Mouse (Mus musculus) intestine, embryonic 15.5 days (tissue): ENCODE measurements at regions not wholly inside any gene's neighbourhood (a gene's known extent, or its start where the extent isn't known, plus 50 kb on each side); places are given as distances from the start of the nearest gene placed in this dataset.
A peak's percentile ranks its signal among the peaks of the same experiment; 100 is the strongest.

Experiments used
- ATAC-seq: fragments of 200-750 bp; cut with Nextera tagmentation; 2 replicates; pipeline ENCODE4 v1.8.0; 2017; ENCODE audit warnings: moderate TSS enrichment, moderate library complexity
- H3K27ac ChIP-seq: fragments of 300-500 bp; sonication (generic); 2 replicates; pipeline ENCODE4 v1.5.1; 2015; ENCODE audit warnings: mild to moderate bottlenecking, inconsistent platforms
- H3K27me3 ChIP-seq: fragments of 300-500 bp; sonication (generic); replicated peaks from 2 replicates; pipeline ENCODE4 v1.6.1; 2015; ENCODE audit warnings: inconsistent platforms
- H3K36me3 ChIP-seq: fragments of 300-500 bp; sonication (generic); 2 replicates; pipeline ENCODE4 v1.6.1; 2015; ENCODE audit warnings: inconsistent platforms
- H3K4me1 ChIP-seq: fragments of 300-500 bp; sonication (generic); replicated peaks from 2 replicates; pipeline ENCODE4 v1.6.1; 2015; ENCODE audit warnings: inconsistent platforms
- H3K4me2 ChIP-seq: fragments of 300-500 bp; sonication (generic); replicated peaks from 2 replicates; pipeline ENCODE4 v1.6.1; 2015; ENCODE audit warnings: mild to moderate bottlenecking, inconsistent platforms
- H3K4me3 ChIP-seq: fragments of 300-500 bp; sonication (generic); replicated peaks from 2 replicates; pipeline ENCODE4 v1.5.1; 2015; ENCODE audit warnings: inconsistent platforms
- H3K9ac ChIP-seq: fragments of 300-500 bp; sonication (generic); 2 replicates; pipeline ENCODE4 v1.6.1; 2015; ENCODE audit warnings: inconsistent platforms
- H3K9me3 ChIP-seq: fragments of 300-500 bp; sonication (generic); 2 replicates; pipeline ENCODE4 v1.6.1; 2016; ENCODE audit warnings: inconsistent platforms
- WGBS: fragments of 180-500 bp; shearing (Covaris S2); methylation state at CpG from one replicate; pipeline ENCODE4 v1.1.7; 2015; 5-methylcytosine and 5-hydroxymethylcytosine counted together

DNA sequence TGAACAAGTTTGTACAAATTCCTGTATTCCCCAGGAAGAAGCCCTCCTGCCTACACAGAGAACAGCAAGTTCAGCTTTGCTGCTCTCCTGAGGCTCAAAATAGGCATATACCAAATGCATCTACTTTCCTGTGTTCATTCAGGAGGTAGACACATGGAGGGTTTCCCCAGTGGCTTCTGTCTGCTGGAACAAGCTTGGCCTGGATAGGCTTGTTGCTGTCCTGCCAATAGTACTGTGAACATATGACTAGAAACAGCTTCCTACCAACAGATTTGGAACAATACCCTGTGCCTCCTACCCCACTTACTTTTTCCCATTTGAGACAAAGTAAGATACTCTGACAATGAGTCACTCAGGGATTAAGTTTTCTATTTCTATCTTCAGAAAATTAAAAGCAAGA is 93.8 kb upstream of the Wdpcp start:
- H3K9me3 ChIP-seq = no peaks in the 10 kb centered on the region
- H3K27me3 ChIP-seq = no peaks in the 10 kb centered on the region
- no peak for ATAC-seq
- H3K4me1 ChIP-seq = no peaks in the 10 kb centered on the region
- H3K9ac ChIP-seq = no peak overlapping the region
- no peak overlapping the region for H3K4me2 ChIP-seq
- no peak overlapping the region for H3K27ac ChIP-seq
- no peaks in the 10 kb centered on the region for H3K36me3 ChIP-seq
- no peak overlapping the region for H3K4me3 ChIP-seq

DNA sequence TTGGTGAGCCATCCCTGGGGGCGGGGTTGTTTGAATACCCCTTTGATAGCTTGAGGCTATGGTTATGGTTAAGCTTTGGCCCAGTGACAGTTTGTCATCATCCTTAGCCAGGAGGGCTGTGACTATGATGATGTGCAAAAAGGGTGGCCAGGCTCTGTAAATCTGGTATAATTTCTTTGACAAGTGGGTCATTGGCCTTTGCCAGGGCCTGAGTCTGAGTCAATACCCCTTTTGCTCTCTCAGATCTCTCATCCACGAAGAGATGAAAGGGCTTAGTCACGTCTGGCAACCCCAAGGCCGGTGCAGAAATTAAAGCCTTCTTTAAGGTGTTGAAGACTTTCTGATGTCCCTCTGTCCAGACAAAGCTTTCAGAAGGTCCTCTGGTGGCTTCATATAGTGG is 99.7 kb upstream of the Ugp2 start:
- Histone ChIP-seq H3K9ac (no peak overlapping the region), H3K4me1 (no peaks in the 10 kb centered on the region), H3K9me3 (no peaks in the 10 kb centered on the region), H3K4me3 (no peak overlapping the region), H3K27ac (no peak overlapping the region), H3K4me2 (no peak overlapping the region), H3K27me3 (no peaks in the 10 kb centered on the region), H3K36me3 (no peaks in the 10 kb centered on the region)
- no peak for ATAC-seq
- 73% methylated on average over 4 of the region's 4 CpGs for WGBS

DNA sequence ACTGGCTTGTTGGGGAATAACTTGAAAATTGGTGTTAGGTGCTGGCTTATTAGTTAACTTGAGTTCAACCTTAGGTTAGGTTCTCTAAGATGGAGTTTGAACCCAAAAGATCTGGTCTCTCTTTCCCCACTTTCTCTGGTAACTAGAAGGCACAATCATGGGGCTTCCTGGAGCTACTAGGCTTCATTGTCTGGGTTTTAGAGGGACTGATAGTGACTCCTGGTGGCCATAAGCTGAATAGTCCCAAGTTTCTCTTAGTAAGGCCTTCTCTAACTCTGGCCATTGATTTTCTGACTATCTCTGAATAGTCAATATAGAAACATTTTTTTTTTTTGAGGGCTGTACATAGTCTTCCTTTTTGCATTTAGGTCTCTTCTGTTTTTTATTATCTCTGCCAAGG is 97.5 kb upstream of the Ugp2 start:
- Histone ChIP-seq H3K4me1 (no peaks in the 10 kb centered on the region), H3K9ac (no peak overlapping the region), H3K4me3 (no peak overlapping the region), H3K36me3 (no peaks in the 10 kb centered on the region), H3K27ac (no peak overlapping the region), H3K27me3 (no peaks in the 10 kb centered on the region), H3K9me3 (no peaks in the 10 kb centered on the region), H3K4me2 (no peak overlapping the region)
- no peak for ATAC-seq

DNA sequence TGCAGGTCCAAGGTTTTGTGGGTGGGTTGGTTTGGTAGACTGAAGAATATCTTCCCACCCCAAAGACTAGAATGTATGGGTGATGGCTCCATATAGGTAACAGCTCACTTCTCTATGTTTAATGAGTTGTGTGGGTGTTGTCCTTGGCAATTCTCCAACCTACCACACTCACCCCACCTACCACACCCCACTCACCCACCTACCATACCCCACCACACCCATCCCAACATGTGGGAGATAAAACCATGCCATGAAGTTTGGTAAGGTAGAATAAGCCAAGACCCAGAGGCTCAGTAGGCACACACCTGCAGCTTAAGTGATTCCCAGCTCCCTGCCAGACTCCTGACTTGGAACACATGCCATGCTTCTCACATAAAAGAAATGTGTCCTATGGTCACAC is 89.0 kb upstream of the Ugp2 start:
- Histone ChIP-seq H3K4me3 (no peak overlapping the region), H3K9ac (no peak overlapping the region), H3K27ac (no peak overlapping the region), H3K4me2 (no peak overlapping the region), H3K27me3 (no peaks in the 10 kb centered on the region), H3K4me1 (no peaks in the 10 kb centered on the region), H3K9me3 (no peaks in the 10 kb centered on the region), H3K36me3 (no peaks in the 10 kb centered on the region)
- no peak for ATAC-seq

DNA sequence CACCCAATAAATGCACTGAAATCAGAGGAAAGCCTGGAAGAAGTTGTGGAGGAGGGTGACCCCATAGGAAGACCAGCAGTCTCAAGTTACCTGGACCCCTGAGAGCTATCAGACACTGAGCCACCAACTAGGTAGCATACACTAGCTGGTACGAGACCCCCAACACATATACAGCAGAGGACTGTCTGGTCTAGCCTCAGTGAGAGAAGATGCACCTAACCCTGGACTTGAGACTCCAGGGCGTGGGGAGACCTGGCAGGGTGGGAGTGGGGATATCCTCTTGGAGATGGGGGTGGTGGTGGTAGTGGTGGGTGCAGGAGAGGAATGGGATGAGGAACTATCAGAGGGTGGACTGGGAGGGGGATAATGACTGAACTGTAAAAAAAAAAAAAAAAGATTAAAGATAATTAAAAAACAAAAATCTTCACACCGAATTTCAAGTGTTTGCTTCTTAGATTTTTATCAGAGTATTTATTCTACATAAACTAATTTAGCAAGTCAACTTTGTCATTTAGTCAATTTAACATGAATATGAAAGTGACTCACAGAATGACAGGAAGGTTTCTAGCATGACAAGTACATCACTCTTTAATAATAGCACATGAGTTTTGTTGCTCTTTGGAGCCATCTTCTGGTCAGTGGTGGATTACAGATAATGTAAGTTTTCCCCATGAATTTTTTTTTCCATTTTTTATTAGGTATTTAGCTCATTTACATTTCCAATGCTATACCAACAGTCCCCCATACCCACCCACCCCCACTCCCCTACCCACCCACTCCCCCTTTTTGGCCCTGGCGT is 82.5 kb upstream of the Ugp2 start:
- H3K9me3 ChIP-seq = no peaks in the 10 kb centered on the region
- 74% methylated on average over 3 of the region's 4 CpGs for WGBS

DNA sequence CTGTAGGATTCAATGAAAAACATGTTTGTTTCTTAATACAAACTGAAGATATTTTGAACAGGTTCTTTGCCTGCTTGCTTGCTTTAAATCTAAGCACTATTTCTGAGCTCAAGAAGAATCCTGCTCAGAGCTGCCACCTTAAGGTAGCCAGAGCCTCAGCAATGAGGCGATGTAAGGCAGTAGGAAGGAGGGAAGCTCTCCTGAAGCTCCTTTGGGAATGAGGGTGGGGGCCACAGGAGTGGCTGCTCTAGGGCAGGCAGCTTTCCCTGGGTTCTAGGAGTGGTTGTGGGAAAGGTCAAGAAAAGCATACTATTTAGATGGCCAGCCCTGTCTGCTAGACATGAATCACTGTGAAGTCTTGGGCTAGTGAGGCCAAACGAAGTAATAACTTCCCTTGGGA is 62.7 kb upstream of the Ugp2 start:
- H3K9me3 ChIP-seq = no peaks in the 10 kb centered on the region
- WGBS = 44% methylated on average over 2 of the region's 2 CpGs
- no peaks in the 10 kb centered on the region for H3K4me1 ChIP-seq
- 0 out of 2 replicates have a peak, but pooled peaks have one; percentile 56 for ATAC-seq
- no peak overlapping the region for H3K4me2 ChIP-seq
- H3K9ac ChIP-seq = no peak overlapping the region
- H3K27me3 ChIP-seq = no peaks in the 10 kb centered on the region
- no peak overlapping the region for H3K27ac ChIP-seq
- H3K4me3 ChIP-seq = no peak overlapping the region
- H3K36me3 ChIP-seq = no peaks in the 10 kb centered on the region

More for the DNA sequence above, 82.5 kb upstream of the Ugp2 start:
- no peak overlapping the region for H3K4me2 ChIP-seq
- no peaks in the 10 kb centered on the region for H3K4me1 ChIP-seq
- no peak for ATAC-seq
- no peak overlapping the region for H3K27ac ChIP-seq
- H3K4me3 ChIP-seq = no peak overlapping the region
- no peaks in the 10 kb centered on the region for H3K27me3 ChIP-seq
- no peak overlapping the region for H3K9ac ChIP-seq
- no peaks in the 10 kb centered on the region for H3K36me3 ChIP-seq

DNA sequence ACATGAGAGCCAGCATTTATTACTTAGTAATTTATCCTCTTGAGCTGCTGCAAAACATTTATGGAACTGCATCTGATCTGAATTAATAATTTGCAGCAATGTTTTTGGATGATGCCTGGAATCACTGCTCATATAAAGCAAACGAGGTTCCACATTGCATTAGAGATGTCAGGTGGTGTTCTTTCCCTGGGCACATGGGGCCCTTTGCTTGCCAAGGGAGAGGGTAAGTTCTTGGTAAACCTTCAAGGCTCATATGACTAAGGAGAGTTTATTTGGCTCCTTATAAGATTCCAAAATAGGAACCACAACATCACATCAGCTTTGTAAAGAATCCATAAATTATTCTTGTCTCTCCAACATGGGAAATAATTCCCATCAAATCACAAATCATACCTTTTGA is 59.0 kb upstream of the Ugp2 start:
- Histone ChIP-seq H3K4me2 (no peak overlapping the region), H3K27ac (no peak overlapping the region), H3K27me3 (no peaks in the 10 kb centered on the region), H3K9ac (no peak overlapping the region), H3K9me3 (no peaks in the 10 kb centered on the region), H3K4me3 (no peak overlapping the region), H3K36me3 (no peaks in the 10 kb centered on the region), H3K4me1 (0 out of 2 replicates have a peak, but pooled peaks cover 3% of the 10 kb centered on the region)
- WGBS = 51% methylated on average over 1 of the region's 1 CpGs
- no peak for ATAC-seq

DNA sequence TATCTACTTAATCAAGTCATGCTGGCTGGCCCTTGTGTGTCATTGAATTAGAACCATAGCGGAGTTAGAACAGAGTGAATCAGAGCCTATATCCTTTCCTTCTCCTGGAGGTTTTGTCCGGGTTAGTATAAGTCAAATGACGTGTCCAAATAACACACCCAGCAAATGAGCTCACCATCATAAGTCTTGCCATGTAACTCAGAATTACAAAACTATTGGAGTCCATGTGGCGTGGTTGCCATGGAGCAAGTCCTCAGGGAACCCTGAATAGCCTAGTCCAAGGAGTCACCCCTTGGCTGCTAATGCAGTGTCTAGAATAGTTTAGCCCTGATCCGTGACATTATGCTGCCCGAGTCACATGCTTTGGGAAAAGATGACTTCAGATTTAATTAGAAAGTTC is 57.7 kb upstream of the Ugp2 start:
- no peak overlapping the region for H3K4me3 ChIP-seq
- H3K4me1 ChIP-seq = 0 out of 2 replicates have a peak, but pooled peaks cover 3% of the 10 kb centered on the region
- H3K9me3 ChIP-seq = no peaks in the 10 kb centered on the region
- no peak overlapping the region for H3K27ac ChIP-seq
- H3K36me3 ChIP-seq = no peaks in the 10 kb centered on the region
- no peak overlapping the region for H3K9ac ChIP-seq
- H3K4me2 ChIP-seq = no peak overlapping the region
- WGBS = 87% methylated on average over 6 of the region's 6 CpGs
- H3K27me3 ChIP-seq = no peaks in the 10 kb centered on the region
- ATAC-seq = no peak

DNA sequence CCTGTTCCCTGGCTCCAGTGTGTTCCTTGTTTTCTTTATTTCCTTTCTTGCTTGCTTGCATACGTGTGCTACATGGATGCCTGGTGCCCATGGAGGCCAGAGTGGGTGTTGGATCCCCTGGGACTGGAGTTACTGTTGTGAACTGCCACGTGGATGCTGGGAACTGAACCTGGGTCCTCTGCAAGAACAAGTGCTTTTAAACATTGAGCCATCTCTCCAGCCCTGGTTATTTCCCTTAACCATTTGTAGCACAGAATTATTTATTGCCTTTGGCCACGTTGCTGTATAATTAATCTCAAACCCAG is 57.0 kb upstream of the Ugp2 start:
- no peaks in the 10 kb centered on the region for H3K9me3 ChIP-seq
- no peaks in the 10 kb centered on the region for H3K36me3 ChIP-seq
- no peaks in the 10 kb centered on the region for H3K27me3 ChIP-seq
- ATAC-seq = no peak
- no peak overlapping the region for H3K4me2 ChIP-seq
- 0 out of 2 replicates have a peak overlapping the region, but pooled peaks have one; percentile 1 for H3K27ac ChIP-seq
- no peak overlapping the region for H3K4me3 ChIP-seq
- 0 out of 2 replicates have a peak, but pooled peaks cover 3% of the 10 kb centered on the region for H3K4me1 ChIP-seq
- WGBS = 41% methylated on average over 3 of the region's 3 CpGs
- no peak overlapping the region for H3K9ac ChIP-seq

DNA sequence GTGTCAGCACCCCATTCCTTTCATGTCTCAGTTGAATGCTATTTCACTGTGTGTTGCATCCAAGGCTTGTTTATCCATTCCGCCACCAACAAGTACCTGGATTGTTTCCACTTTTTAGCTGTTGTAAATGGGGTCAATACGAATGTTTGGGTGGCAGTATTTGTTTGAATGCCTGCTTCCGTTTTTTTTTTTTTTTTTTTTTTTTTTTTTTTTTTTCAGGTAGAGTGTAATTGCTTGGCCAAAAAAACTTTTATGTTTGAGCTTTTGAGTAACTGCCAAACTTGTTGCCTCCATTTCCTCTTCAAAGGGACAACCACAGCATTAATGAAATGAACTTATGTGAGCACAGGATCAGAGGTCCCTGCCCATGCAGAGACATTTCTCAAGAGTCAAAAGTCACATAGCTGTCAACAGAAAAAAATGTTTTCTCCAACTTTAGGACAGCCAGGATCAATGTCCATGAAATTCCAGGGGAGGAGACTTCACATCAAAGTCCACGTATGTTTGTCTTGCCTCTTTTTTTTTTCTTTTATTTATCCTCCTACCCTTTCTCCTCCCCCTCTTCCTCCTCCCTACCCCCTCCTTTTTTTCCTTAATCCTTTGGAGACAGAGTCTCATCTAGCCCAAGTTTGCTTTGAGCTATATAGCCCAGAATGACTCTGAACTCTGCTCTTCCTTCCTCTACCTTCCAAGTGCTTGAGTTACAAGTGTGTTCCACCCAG is 56.5 kb upstream of the Ugp2 start:
- no peak overlapping the region for H3K4me3 ChIP-seq
- H3K36me3 ChIP-seq = no peaks in the 10 kb centered on the region
- H3K4me2 ChIP-seq = no peak overlapping the region
- no peaks in the 10 kb centered on the region for H3K27me3 ChIP-seq
- 0 out of 2 replicates have a peak, but pooled peaks cover 3% of the 10 kb centered on the region for H3K4me1 ChIP-seq
- H3K9me3 ChIP-seq = no peaks in the 10 kb centered on the region
- 0 out of 2 replicates have a peak overlapping the region, but pooled peaks have one; percentile 1 for H3K27ac ChIP-seq
- no peak overlapping the region for H3K9ac ChIP-seq
- WGBS = 60% methylated on average over 4 of the region's 4 CpGs
- ATAC-seq = peak; percentile 85

DNA sequence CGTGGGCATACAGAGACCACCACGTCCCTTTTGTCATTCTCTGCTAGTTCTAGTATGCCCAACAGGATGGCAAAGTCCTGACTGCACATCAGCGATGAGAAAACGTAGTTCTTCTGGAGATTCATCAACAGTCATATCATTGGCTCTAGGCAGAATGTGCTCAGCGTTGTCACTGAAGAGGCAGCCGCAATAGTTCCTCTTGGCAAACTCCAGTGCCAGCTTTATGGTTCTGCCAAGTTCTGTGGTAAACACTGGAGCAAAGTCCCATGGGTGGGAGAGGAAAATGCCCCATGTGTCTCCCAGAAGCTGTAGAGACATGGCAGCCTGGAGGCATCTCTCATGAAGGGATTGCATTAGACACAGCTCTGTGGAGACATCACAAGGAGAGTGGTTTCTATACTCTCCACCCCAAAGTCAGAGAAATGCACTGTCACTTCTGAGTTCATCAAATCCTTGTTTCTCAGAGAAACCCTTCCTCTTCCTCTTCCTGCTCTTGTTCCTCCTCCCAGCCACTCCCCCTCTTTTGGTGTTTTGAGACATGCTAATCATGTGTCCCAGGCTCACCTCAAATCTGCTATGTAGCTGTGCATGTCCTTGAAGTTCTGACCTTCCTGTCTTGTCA is 54.6 kb upstream of the Ugp2 start:
- no peaks in the 10 kb centered on the region for H3K36me3 ChIP-seq
- no peak overlapping the region for H3K4me3 ChIP-seq
- no peak overlapping the region for H3K27ac ChIP-seq
- no peaks in the 10 kb centered on the region for H3K9me3 ChIP-seq
- 88% methylated on average over 6 of the region's 6 CpGs for WGBS
- H3K9ac ChIP-seq = no peak overlapping the region
- H3K4me1 ChIP-seq = 0 out of 2 replicates have a peak, but pooled peaks cover 3% of the 10 kb centered on the region
- ATAC-seq = no peak
- no peak overlapping the region for H3K4me2 ChIP-seq
- no peaks in the 10 kb centered on the region for H3K27me3 ChIP-seq

DNA sequence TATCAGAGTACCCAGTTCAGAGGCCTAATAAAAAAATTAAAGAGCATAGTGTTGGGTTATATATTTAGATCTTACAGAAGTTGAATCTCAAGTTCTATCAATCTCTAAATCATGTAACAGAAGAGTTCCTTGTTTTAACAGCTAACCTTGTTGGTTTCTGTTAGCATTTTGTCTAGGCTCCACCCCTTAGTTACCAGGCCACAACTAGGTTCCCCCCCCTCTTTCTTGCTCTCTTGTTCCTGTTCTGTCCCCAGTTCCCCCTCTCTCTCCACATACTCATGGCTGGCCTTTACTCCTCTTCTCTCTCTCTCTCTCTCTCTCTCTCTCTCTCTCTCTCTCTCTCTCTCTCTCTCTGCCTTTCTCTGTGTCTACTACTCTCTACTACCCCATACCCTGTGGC is 53.3 kb upstream of the Ugp2 start:
- H3K27me3 ChIP-seq = no peaks in the 10 kb centered on the region
- H3K36me3 ChIP-seq = no peaks in the 10 kb centered on the region
- no peak overlapping the region for H3K27ac ChIP-seq
- H3K4me1 ChIP-seq = 0 out of 2 replicates have a peak, but pooled peaks cover 3% of the 10 kb centered on the region
- H3K4me3 ChIP-seq = no peak overlapping the region
- H3K9me3 ChIP-seq = no peaks in the 10 kb centered on the region
- H3K9ac ChIP-seq = no peak overlapping the region
- ATAC-seq = no peak
- H3K4me2 ChIP-seq = no peak overlapping the region
